Mouse (Mus musculus) megakaryocyte, embryonic 14.5 days (primary cell): ENCODE measurements around the gene Pgm2. TPM values are rescaled to one million over a fixed set of nuclear protein-coding genes. Genes with fewer than 3 reads are reported as not detected.

Experiments
- H3K27me3 ChIP-seq: replicated peaks from 2 replicates; pipeline ENCODE3; 2012; ENCODE audit warnings: inconsistent platforms
- H3K36me3 ChIP-seq: replicated peaks from 2 replicates; pipeline ENCODE3; 2012; ENCODE audit warnings: low read length, inconsistent platforms, mixed read lengths
- H3K4me1 ChIP-seq: 2 replicates; pipeline ENCODE4 v1.6.1; 2012; ENCODE audit warnings: inconsistent platforms
- H3K4me3 ChIP-seq: replicated peaks from 2 replicates; pipeline ENCODE3; 2012; ENCODE audit warnings: moderate library complexity, mild to moderate bottlenecking, inconsistent platforms
- H3K9me3 ChIP-seq: 2 replicates; pipeline ENCODE4 v1.6.1; 2012; ENCODE audit warnings: inconsistent platforms
- FLI1 ChIP-seq: IDR thresholded peaks from 2 replicates; pipeline ENCODE4 v1.6.1; 2012; ENCODE audit warnings: low read length, inconsistent platforms, mixed read lengths
- GATA1 ChIP-seq: IDR thresholded peaks from 3 replicates; pipeline ENCODE4 v1.6.1; 2012; ENCODE audit warnings: mixed read lengths, low read length, inconsistent platforms, borderline replicate concordance
- polyA plus RNA-seq: library from polyadenylated mRNA; stranded (reverse); fragments of >175 nt; gene quantifications from 2 replicates; pipeline ENCODE4 v1.2.3, GENCODE M21; 2012; ENCODE audit warnings: low replicate concordance; ENCODE audit not compliant: insufficient read depth

Pgm2 gene
- 21.2 and 33.3 TPM in 2 replicates for polyA plus RNA-seq

DNA sequence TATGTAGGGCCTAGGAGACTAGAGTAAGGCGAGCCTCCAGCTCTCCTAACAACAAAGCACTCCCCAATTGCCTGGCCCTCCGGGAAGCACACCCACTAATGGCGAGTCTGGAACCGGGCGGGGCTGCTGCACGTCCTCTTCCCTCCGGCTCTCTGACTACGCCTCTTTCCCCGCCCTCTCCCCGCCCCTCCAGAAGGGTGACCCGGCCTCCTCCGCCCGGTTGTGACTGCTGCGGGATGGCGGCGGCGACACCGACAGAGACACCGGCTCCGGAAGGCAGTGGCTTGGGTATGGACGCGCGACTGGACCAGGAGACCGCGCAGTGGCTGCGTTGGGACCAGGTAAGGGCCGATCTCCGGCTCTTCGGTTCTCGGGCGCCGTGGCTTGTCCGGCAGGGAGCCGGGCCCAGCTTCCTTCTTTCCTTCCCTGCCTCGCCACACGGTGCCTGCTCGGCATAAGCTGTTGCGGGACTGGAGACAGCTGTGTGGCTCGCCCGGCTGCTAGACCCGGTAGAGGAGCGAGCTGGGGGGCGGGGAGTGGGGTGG lies at the start of gene Pgm2:
TSS of gene Pgm2 (plus strand) at position 203 of the 545 bp plus-strand sequence.
- Histone ChIP-seq H3K4me1 (peaks cover 66% of the 10 kb centered on the region), H3K36me3 (peaks cover 36% of the 10 kb centered on the region), H3K9me3 (no peaks in the 10 kb centered on the region), H3K27me3 (no peaks in the 10 kb centered on the region), H3K4me3 (peak within 1 kb of the TSS; percentile 97)
- TF ChIP-seq FLI1 = no peak
- TF ChIP-seq GATA1 = no peak

- no peaks in the 10 kb centered on the region for H3K36me3 ChIP-seq
- H3K27me3 ChIP-seq = peaks cover 5% of the 10 kb centered on the region
- H3K4me1 ChIP-seq = peaks cover 11% of the 10 kb centered on the region
- TF ChIP-seq GATA1 (no peak), FLI1 (no peak)
- H3K9me3 ChIP-seq = no peaks in the 10 kb centered on the region
- H3K4me3 ChIP-seq = no peak overlapping the region
These were observed 48.9 kb upstream of the Pgm2 start for GRCm38 (mm10) chr5:64043694-64044453.

- Histone ChIP-seq H3K9me3 (no peaks in the 10 kb centered on the region), H3K4me1 (peaks cover 11% of the 10 kb centered on the region), H3K36me3 (no peaks in the 10 kb centered on the region), H3K27me3 (peaks cover 7% of the 10 kb centered on the region), H3K4me3 (no peak overlapping the region)
- TF ChIP-seq FLI1 = no peak
- no peak for TF ChIP-seq GATA1
These were observed 48.0 kb upstream of the Pgm2 start for GRCm38 (mm10) chr5:64044790-64045189.

DNA sequence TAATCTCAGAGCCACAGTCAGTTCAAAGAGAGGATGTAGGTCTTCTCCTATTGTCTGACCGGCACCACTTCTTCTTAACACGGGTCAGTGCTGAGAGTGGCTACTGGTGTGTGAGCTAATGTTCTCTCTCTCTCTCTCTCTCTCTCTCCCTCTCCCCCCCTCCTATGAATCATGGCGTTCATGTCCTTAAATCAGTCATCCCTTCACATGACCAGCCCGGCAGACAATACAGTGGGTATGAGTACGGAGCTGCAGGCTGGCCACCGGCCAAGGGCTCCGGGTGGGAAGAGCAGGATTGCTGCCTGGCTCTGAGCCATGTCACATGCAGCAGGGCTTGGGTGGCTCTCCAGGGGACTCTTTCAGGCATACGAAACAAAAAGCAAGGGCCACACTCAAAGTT lies 47.2 kb upstream of the Pgm2 start:
- Histone ChIP-seq H3K36me3 (no peaks in the 10 kb centered on the region), H3K9me3 (no peaks in the 10 kb centered on the region), H3K4me3 (no peak overlapping the region), H3K27me3 (peaks cover 7% of the 10 kb centered on the region), H3K4me1 (peaks cover 11% of the 10 kb centered on the region)
- TF ChIP-seq GATA1 = no peak
- TF ChIP-seq FLI1 = no peak

DNA sequence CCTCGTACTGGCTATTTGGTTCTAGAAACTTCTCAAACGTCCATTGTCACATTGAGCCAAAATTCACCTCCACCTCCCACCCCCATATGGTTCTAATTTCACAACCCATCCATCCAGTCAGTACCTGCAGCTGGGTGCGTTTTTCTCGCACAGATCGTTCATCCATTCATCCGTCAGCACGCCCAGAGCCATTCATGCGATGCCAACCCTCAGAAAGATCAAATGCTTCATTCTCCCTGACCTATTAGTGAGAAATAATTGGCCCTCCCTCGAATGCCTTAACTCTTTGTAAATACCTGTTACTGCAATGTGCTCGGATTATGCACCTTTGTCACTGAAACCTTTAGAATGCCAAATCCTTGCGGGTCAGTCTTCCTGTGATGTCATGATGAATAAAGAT lies 45.8 kb upstream of the Pgm2 start:
- peaks cover 11% of the 10 kb centered on the region for H3K4me1 ChIP-seq
- 0 out of 2 replicates have a peak, but pooled peaks cover 4% of the 10 kb centered on the region for H3K9me3 ChIP-seq
- no peak for TF ChIP-seq FLI1
- no peak for TF ChIP-seq GATA1
- H3K27me3 ChIP-seq = peaks cover 7% of the 10 kb centered on the region
- H3K36me3 ChIP-seq = no peaks in the 10 kb centered on the region
- H3K4me3 ChIP-seq = no peak overlapping the region

- H3K9me3 ChIP-seq = peaks cover 13% of the 10 kb centered on the region
- H3K4me3 ChIP-seq = no peak overlapping the region
- TF ChIP-seq FLI1 = no peak
- no peak for TF ChIP-seq GATA1
- peaks cover 3% of the 10 kb centered on the region for H3K36me3 ChIP-seq
- H3K4me1 ChIP-seq = peaks cover 15% of the 10 kb centered on the region
- peaks cover 7% of the 10 kb centered on the region for H3K27me3 ChIP-seq
These were observed 44.8 kb upstream of the Pgm2 start for GRCm38 (mm10) chr5:64047921-64048320.

- peaks cover 7% of the 10 kb centered on the region for H3K27me3 ChIP-seq
- no peak overlapping the region for H3K4me3 ChIP-seq
- H3K4me1 ChIP-seq = peaks cover 17% of the 10 kb centered on the region
- H3K36me3 ChIP-seq = peaks cover 3% of the 10 kb centered on the region
- no peak for TF ChIP-seq GATA1
- TF ChIP-seq FLI1 = no peak
- peaks cover 15% of the 10 kb centered on the region for H3K9me3 ChIP-seq
These were observed 44.1 kb upstream of the Pgm2 start for GRCm38 (mm10) chr5:64048605-64049004.

GRCm38 (mm10) chr5:64049256-64049655 lies 43.5 kb upstream of the Pgm2 start:
- peaks cover 3% of the 10 kb centered on the region for H3K36me3 ChIP-seq
- H3K4me3 ChIP-seq = no peak overlapping the region
- TF ChIP-seq FLI1 (no peak), GATA1 (no peak)
- H3K4me1 ChIP-seq = peaks cover 17% of the 10 kb centered on the region
- peaks cover 7% of the 10 kb centered on the region for H3K27me3 ChIP-seq
- peaks cover 15% of the 10 kb centered on the region for H3K9me3 ChIP-seq

DNA sequence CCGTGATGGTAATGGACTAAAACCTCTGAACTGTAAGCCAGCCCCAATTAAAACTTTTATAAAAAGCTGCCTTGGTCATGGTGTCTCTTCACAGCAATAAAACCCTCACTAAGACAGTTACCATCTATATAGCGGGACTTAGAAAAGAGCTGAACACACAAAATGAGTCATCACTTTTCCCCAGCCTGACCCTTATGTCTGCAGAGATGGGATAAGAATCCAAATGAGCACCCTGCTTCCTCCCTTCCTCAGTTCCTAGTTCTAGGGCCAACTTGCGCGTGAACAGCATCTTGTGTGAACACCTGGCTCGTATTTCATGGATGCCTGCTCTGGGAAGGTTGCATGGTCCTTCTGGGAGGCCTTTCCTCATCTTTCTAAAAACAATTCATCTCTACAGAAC lies 39.7 kb upstream of the Pgm2 start:
- Histone ChIP-seq H3K4me3 (no peak overlapping the region), H3K36me3 (peaks cover 3% of the 10 kb centered on the region), H3K27me3 (peaks cover 3% of the 10 kb centered on the region), H3K9me3 (peaks cover 29% of the 10 kb centered on the region), H3K4me1 (peaks cover 6% of the 10 kb centered on the region)
- TF ChIP-seq FLI1 (no peak), GATA1 (no peak)

GRCm38 (mm10) chr5:64056210-64056609 lies 36.5 kb upstream of the Pgm2 start:
- Histone ChIP-seq H3K4me3 (no peak overlapping the region), H3K36me3 (peaks cover 3% of the 10 kb centered on the region), H3K4me1 (peaks cover 6% of the 10 kb centered on the region), H3K9me3 (peaks cover 41% of the 10 kb centered on the region), H3K27me3 (peaks cover 3% of the 10 kb centered on the region)
- TF ChIP-seq FLI1 (no peak), GATA1 (no peak)
